Mouse (Mus musculus): ENCODE measurements at regions not wholly inside any gene's neighbourhood (a gene's known extent, or its start where the extent isn't known, plus 50 kb on each side); places are given as distances from the start of the nearest gene placed in this dataset.

- no peak for TF ChIP-seq POLR2A (IDR thresholded peaks at IDR 0.05; ENCODE audit: control insufficient read depth, extremely low read depth, insufficient read depth, low read length, poor library complexity)
- no peak for TF ChIP-seq CTCF (IDR thresholded peaks at IDR 0.05; ENCODE audit: borderline replicate concordance, control insufficient read depth, extremely low read depth, insufficient read depth, low read length, poor library complexity)
Measured at GRCm38 (mm10) chr13:28426085-28426484, 168.8 kb downstream of the Gm11361 start.

All from thymus, adult 2 months (tissue).